Mouse (Mus musculus) neutrophil, adult 83 days (primary cell): Measurements from ENCODE around the gene Gm11627. TPM values are rescaled to one million over a fixed set of nuclear protein-coding genes. Genes with fewer than 3 reads are reported as not detected.

ENCODE experiments used
- total RNA-seq, 2 experiments: library from RNA; stranded (reverse); gene quantifications; one replicate each; pipeline ENCODE4 v1.2.4; 2023

The Gm11627 gene
- not detected for total RNA-seq

DNA sequence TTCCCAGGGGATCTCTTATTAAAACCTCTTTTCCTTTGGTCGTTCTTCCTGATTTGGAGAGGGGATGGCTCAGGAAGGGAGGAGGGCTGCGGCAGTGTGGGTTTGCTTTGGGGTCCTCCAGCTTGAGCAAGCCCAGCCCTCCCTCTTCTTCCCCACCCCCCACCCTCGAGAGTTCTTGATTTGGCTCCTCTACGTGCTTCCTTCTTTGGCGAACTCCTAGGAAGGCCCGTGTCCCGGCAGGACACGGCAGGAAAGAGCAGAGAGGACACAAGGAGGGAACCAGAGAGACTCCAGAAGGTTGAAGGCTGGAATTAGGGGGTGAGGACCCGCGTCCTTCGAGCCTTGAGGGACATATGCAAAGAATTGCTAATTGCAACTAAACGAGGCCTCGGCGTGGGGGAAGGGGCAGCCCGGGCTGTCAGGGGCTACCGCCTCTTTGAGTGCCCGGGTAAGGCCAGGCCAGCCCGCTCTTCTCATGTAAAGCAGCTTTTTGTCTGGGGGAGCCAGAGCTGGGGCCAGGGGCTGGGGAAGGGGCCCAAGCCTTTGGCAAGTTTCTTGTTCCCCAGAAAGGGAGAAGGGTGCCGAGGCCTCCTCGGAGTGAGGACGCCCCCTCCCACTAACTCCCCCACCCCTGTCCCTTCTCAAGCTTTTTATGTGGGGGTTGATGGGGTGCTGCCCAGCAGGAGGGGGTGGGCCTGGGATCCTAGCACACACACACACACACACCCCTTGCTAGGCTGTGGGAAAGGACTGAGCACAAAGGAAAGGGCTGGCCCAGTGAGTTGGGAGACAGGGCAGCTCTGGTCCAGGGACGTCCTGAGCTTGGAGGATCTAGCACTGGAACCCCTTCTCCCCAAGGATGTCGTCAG, at the start of gene Gm11627:
Gene Gm11627 (minus strand): TSS at position 297 of the 869 bp plus-strand sequence.

GRCm38 (mm10) chr11:102604010-102604584, 24.8 kb upstream of the Gm11627 start, which contains the start of gene Fzd2:
TSS of gene Fzd2 (plus strand) at chr11:102604396.

GRCm38 (mm10) chr11:102556031-102556715, 23.1 kb downstream of the Gm11627 start, which contains the start of gene Gpatch8:
TSS of gene Gpatch8 (minus strand) at chr11:102556392.

Other genes with a start within 250 kb of the Gm11627 start
- 10 to 100 TPM; 42.9 to 79.0 TPM for gene Slc4a1, start 213.3 kb downstream of the Gm11627 start, total RNA-seq
- gene Rundc3a, start 186.1 kb downstream of the Gm11627 start, total RNA-seq, result not detected
- gene Slc25a39, start 171.5 kb downstream of the Gm11627 start, total RNA-seq, result 10 to 100 TPM; 44.2 to 50.6 TPM
- 100 to 1,000 TPM; 301 to 325 TPM for gene Grn, start 149.1 kb downstream of the Gm11627 start, total RNA-seq
- gene Fam171a2, start 131.8 kb downstream of the Gm11627 start, total RNA-seq, result not detected
- gene Itga2b, start 109.3 kb downstream of the Gm11627 start, total RNA-seq, result 10 to 100 TPM; 12.1 to 14.4 TPM
- 10 to 100 TPM; 30.4 to 33.3 TPM for gene Gpatch8, start 23.1 kb downstream of the Gm11627 start, total RNA-seq
- not detected for gene Fzd2, start 24.9 kb upstream of the Gm11627 start, total RNA-seq
- gene Meioc, start 84.3 kb upstream of the Gm11627 start, total RNA-seq, result not detected
- 1 to 10 TPM; 9.0 to 9.9 TPM for gene Ccdc43, start 118.3 kb upstream of the Gm11627 start, total RNA-seq
- under 1 TPM; 0.70 to 0.86 TPM for gene Adam11, start 182.0 kb upstream of the Gm11627 start, total RNA-seq
- gene Gjc1, start 240.2 kb upstream of the Gm11627 start, total RNA-seq, result not detected